Mouse (Mus musculus) midbrain, postnatal 0 days (tissue): ENCODE data around the gene Map7d1. TPM values are rescaled to one million over a fixed set of nuclear protein-coding genes. Genes with fewer than 3 reads are reported as not detected.

Source experiments
- ATAC-seq: fragments of 200-750 bp; cut with Nextera tagmentation; 2 replicates; pipeline ENCODE4 v1.8.0; 2017; ENCODE audit warnings: moderate number of reproducible peaks, mild to moderate bottlenecking, moderate TSS enrichment, moderate library complexity; ENCODE audit not compliant: low FRiP score
- DNase-seq: peaks from one replicate; pipeline ENCODE4 v3.0.0-alpha.2; 2015; ENCODE audit warnings: low spot score
- H3K27ac ChIP-seq: fragments of 300-500 bp; sonication (generic); 2 replicates; pipeline ENCODE4 v1.5.1; 2014; ENCODE audit warnings: low read depth, mild to moderate bottlenecking, low read length, mixed read lengths
- H3K27me3 ChIP-seq: fragments of 300-500 bp; sonication (generic); 2 replicates; pipeline ENCODE4 v1.6.1; 2014; ENCODE audit warnings: low read length, control low read depth, mixed read lengths; ENCODE audit not compliant: insufficient read depth
- H3K36me3 ChIP-seq: fragments of 300-500 bp; sonication (generic); 2 replicates; pipeline ENCODE4 v1.6.1; 2014; ENCODE audit warnings: low read length, control low read depth, mixed read lengths; ENCODE audit not compliant: insufficient read depth
- H3K4me1 ChIP-seq: fragments of 300-500 bp; sonication (generic); 2 replicates; pipeline ENCODE4 v1.6.1; 2014; ENCODE audit warnings: mild to moderate bottlenecking, control low read depth, antibody characterized with exemption, low read length, mixed read lengths; ENCODE audit not compliant: insufficient read depth
- H3K4me2 ChIP-seq: fragments of 300-500 bp; sonication (generic); 2 replicates; pipeline ENCODE4 v1.6.1; 2014; ENCODE audit warnings: low read depth, mild to moderate bottlenecking, low read length, mixed read lengths; ENCODE audit not compliant: poor library complexity, severe bottlenecking
- H3K4me3 ChIP-seq: fragments of 300-500 bp; sonication (generic); 2 replicates; pipeline ENCODE4 v1.5.1; 2014; ENCODE audit warnings: low read depth, mild to moderate bottlenecking, low read length, moderate library complexity
- H3K9ac ChIP-seq: fragments of 300-500 bp; sonication (generic); replicated peaks from 2 replicates; pipeline ENCODE4 v1.6.1; 2014; ENCODE audit warnings: mild to moderate bottlenecking, low read length, moderate library complexity, mixed read lengths; ENCODE audit not compliant: poor library complexity, severe bottlenecking
- H3K9me3 ChIP-seq: fragments of 300-500 bp; sonication (generic); 2 replicates; pipeline ENCODE4 v1.6.1; 2016; ENCODE audit warnings: low read length, control low read depth
- CTCF ChIP-seq: IDR thresholded peaks from 2 replicates; pipeline ENCODE4 v1.5.1; 2016; ENCODE audit warnings: antibody characterized with exemption, mild to moderate bottlenecking
- WGBS: fragments of 180-500 bp; shearing (Covaris S2); extraction: QIAGEN DNeasy Blood & Tissue Kit; methylation state at CpG from one replicate; pipeline ENCODE4 v1.1.7; 2014; 5-methylcytosine and 5-hydroxymethylcytosine counted together
- polyA plus RNA-seq: library from polyadenylated mRNA; unstranded; fragments of >200 nt; fragmentation: Nextera tagmentation; extraction: Ambion mirVana; gene quantifications from 2 replicates; pipeline ENCODE4 v1.2.1, GENCODE M21; 2015
- total RNA-seq: library from RNA; depleted of rRNA; stranded (reverse); fragments of >200 nt; gene quantifications from 2 replicates; pipeline ENCODE4 v1.2.3, GENCODE M21; 2014; rRNA removed

Map7d1 gene
- total and polyA plus RNA-seq, 2 experiments from 2014 or later = 61.2 to 124 TPM

DNA sequence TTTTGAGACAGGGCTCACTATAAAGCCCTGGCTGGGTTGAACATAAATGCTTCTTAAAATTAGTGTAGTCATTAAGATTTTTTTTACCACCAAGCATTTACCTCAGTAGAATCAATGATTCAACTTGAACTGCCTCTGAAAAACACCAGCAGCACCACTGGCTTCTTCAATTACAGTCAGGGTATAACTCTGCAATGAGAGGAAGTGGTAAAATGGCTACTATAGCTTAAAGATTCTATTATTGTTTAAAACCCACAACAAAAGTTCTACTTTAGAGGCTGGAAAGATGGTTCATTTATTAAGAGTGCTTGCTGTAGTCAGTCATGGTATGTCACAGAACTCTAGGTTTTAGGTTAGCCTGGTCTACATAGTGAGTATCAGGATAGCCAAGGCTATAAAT, 61.9 kb downstream of the Map7d1 start:
- no peaks in the 10 kb centered on the region for H3K27me3 ChIP-seq
- H3K36me3 ChIP-seq = peaks cover 15% of the 10 kb centered on the region; the same call in 1 of the 2 replicates
- H3K4me3 ChIP-seq = no peak overlapping the region
- H3K9me3 ChIP-seq = no peaks in the 10 kb centered on the region
- H3K27ac ChIP-seq = no peak overlapping the region
- no peak overlapping the region for H3K9ac ChIP-seq
- ATAC-seq (no peak), DNase-seq (no peak)
- no peaks in the 10 kb centered on the region for H3K4me1 ChIP-seq
- no peak for TF ChIP-seq CTCF
- H3K4me2 ChIP-seq = no peak overlapping the region

DNA sequence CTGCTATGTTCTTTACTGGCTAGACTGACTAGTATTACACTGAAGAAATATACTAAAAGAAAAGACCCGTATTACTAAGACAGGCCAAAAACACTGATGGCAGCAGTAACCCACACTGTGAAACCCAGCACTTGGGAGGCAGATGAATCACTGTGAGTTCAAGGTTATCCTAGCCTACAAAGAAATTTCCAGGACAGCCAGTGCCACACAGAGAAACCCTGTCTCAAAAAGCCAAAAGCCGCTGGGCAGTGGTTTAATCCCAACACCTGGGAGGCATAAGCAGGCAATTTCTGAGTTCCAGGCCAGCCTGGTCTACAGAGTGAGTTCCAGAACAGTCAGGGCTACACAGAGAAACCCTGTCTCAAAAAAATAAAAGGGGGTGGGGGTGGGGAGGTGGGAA, 65.5 kb downstream of the Map7d1 start:
- Histone ChIP-seq H3K27me3 (no peaks in the 10 kb centered on the region), H3K9me3 (no peaks in the 10 kb centered on the region), H3K4me3 (no peak overlapping the region), H3K4me1 (no peaks in the 10 kb centered on the region), H3K27ac (no peak overlapping the region), H3K36me3 (peaks cover 22% of the 10 kb centered on the region; the same call in 1 of the 2 replicates), H3K9ac (no peak overlapping the region), H3K4me2 (no peak overlapping the region)
- TF ChIP-seq CTCF = no peak
- 93% methylated on average over 2 of the region's 2 CpGs for WGBS
- ATAC-seq (no peak), DNase-seq (no peak)

DNA sequence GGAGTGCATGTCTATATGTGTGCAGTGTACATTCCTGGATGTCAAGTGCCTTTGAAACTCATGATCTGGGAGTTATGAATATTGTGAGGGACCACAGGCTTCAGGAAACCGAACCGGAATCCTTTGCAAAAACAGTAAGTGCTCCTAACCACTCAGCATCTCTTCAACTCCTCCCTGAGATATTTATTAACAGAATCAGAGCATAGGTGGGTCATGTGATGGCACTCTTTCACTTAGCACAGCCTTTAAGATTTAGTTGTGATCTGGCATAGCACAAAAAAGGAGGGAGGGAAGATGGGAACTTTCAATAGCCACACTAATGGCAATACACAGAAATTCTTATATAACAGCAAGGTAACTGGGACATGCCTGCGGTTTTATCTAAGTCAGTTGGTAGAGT, 69.0 kb downstream of the Map7d1 start:
- H3K27me3 ChIP-seq = no peaks in the 10 kb centered on the region
- H3K9ac ChIP-seq = no peak overlapping the region
- no peaks in the 10 kb centered on the region for H3K9me3 ChIP-seq
- no peak for ATAC-seq
- H3K36me3 ChIP-seq = peaks cover 12% of the 10 kb centered on the region; the same call in 1 of the 2 replicates
- H3K27ac ChIP-seq = no peak overlapping the region
- H3K4me1 ChIP-seq = no peaks in the 10 kb centered on the region
- no peak for TF ChIP-seq CTCF
- no peak overlapping the region for H3K4me3 ChIP-seq
- WGBS = 90% methylated on average over 3 of the region's 3 CpGs
- no peak for DNase-seq
- H3K4me2 ChIP-seq = no peak overlapping the region

DNA sequence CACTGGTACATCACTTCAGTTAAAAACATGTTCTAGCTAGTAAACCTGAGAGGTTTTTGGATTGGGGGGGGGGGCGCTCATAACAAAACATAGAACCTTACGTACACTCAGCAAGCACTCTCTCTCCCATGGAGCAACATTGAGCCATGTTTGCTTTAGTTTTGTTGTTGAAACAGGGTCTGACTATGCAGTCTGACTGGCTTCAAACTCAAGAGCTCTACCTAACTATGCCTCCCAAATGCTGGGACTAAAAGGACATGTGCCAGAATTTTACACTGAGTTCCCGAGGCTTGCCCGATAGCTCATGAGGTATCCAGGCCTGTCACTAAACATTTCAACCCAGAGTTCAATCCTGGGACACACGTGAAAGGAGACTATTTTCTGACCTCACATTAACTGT, 73.1 kb downstream of the Map7d1 start:
- Histone ChIP-seq H3K27ac (no peak overlapping the region), H3K9me3 (no peaks in the 10 kb centered on the region), H3K9ac (no peak overlapping the region), H3K4me3 (no peak overlapping the region), H3K4me2 (no peak overlapping the region), H3K36me3 (peaks cover 16% of the 10 kb centered on the region), H3K4me1 (no peaks in the 10 kb centered on the region), H3K27me3 (no peaks in the 10 kb centered on the region)
- TF ChIP-seq CTCF = no peak
- DNase-seq (no peak), ATAC-seq (no peak)
- WGBS = 90% methylated on average over 5 of the region's 5 CpGs

Other genes starting within 250 kb of the Map7d1 start
- 0.24 and 2.2 TPM in 2 replicates for gene Csf3r, start 231.8 kb downstream of the Map7d1 start, total RNA-seq
- 0.34 and 0.60 TPM in 2 replicates for gene Csf3r, start 231.8 kb downstream of the Map7d1 start, polyA plus RNA-seq
- 53.8 and 73.2 TPM in 2 replicates for gene Mrps15, start 209.4 kb downstream of the Map7d1 start, total RNA-seq
- gene Mrps15, start 209.4 kb downstream of the Map7d1 start, polyA plus RNA-seq = 137 and 151 TPM in 2 replicates
- 19.1 and 34.3 TPM in 2 replicates for gene Oscp1, start 197.8 kb downstream of the Map7d1 start, total RNA-seq
- 47.7 and 50.2 TPM in 2 replicates for gene Oscp1, start 197.8 kb downstream of the Map7d1 start, polyA plus RNA-seq
- gene Lsm10, start 159.7 kb downstream of the Map7d1 start, total RNA-seq = 27.0 and 28.6 TPM in 2 replicates
- 47.7 and 49.3 TPM in 2 replicates for gene Lsm10, start 159.7 kb downstream of the Map7d1 start, polyA plus RNA-seq
- 18.0 and 21.2 TPM in 2 replicates for gene Stk40, start 152.4 kb downstream of the Map7d1 start, total RNA-seq
- gene Stk40, start 152.4 kb downstream of the Map7d1 start, polyA plus RNA-seq = 16.9 and 17.4 TPM in 2 replicates
- gene Eva1b, start 108.6 kb downstream of the Map7d1 start, total RNA-seq = 8.5 and 12.3 TPM in 2 replicates
- gene Eva1b, start 108.6 kb downstream of the Map7d1 start, polyA plus RNA-seq = 9.1 and 10.6 TPM in 2 replicates
- gene Sh3d21, start 92.9 kb downstream of the Map7d1 start, total RNA-seq = 0.19 and 2.7 TPM in 2 replicates
- gene Sh3d21, start 92.9 kb downstream of the Map7d1 start, polyA plus RNA-seq = 2.6 and 2.9 TPM in 2 replicates
- gene Thrap3, start 53.6 kb downstream of the Map7d1 start, total RNA-seq = 119 and 162 TPM in 2 replicates
- 81.6 and 94.8 TPM in 2 replicates for gene Thrap3, start 53.6 kb downstream of the Map7d1 start, polyA plus RNA-seq
- gene Trappc3, start 6.0 kb upstream of the Map7d1 start, total RNA-seq = 121 and 122 TPM in 2 replicates
- gene Trappc3, start 6.0 kb upstream of the Map7d1 start, polyA plus RNA-seq = 173 and 186 TPM in 2 replicates
- 8.3 and 11.0 TPM in 2 replicates for gene Col8a2, start 30.4 kb upstream of the Map7d1 start, total RNA-seq
- 1.3 TPM in 2 replicates for gene Col8a2, start 30.4 kb upstream of the Map7d1 start, polyA plus RNA-seq
- gene Adprhl2, start 65.4 kb upstream of the Map7d1 start, total RNA-seq = 61.9 and 73.5 TPM in 2 replicates
- 80.6 and 84.1 TPM in 2 replicates for gene Adprhl2, start 65.4 kb upstream of the Map7d1 start, polyA plus RNA-seq
- 5.0 and 6.3 TPM in 2 replicates for gene Tekt2, start 69.3 kb upstream of the Map7d1 start, total RNA-seq
- 19.1 and 19.9 TPM in 2 replicates for gene Tekt2, start 69.3 kb upstream of the Map7d1 start, polyA plus RNA-seq
- 9.8 and 10.6 TPM in 2 replicates for gene Ago3, start 173.2 kb upstream of the Map7d1 start, total RNA-seq
- gene Ago3, start 173.2 kb upstream of the Map7d1 start, polyA plus RNA-seq = 9.4 and 11.8 TPM in 2 replicates
- 36.3 and 49.8 TPM in 2 replicates for gene Ago1, start 212.2 kb upstream of the Map7d1 start, total RNA-seq
- 5.0 and 6.4 TPM in 2 replicates for gene Ago1, start 212.2 kb upstream of the Map7d1 start, polyA plus RNA-seq